ENCODE assay signal across 10 mouse cellular contexts in the genomic region with DNA sequence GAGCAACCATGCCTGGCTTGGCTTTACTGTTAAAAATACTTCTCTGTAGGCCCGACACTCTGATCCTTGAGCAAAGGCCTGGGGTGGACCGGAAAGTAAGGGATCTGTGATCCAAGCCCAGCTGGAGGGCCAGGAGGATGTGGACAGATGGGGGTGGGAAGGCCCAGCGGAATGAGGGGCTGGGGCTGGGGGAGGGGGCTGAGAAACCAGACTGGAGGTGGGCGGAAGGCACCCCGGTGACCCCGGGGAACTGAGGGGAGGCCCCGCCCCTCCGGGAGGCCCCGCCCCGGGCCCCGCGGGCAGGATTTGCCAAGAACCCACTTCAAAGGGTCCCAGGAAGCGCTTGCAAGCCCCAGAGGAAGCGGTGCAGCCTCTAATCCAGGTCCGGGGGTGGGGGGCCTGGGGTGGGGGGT. TPM values are rescaled to one million over a fixed set of nuclear protein-coding genes. Genes with fewer than 3 reads are reported as not detected.
A peak's percentile ranks its signal among the peaks of the same experiment; 100 is the strongest.
DNase-seq lines count a peak whose midpoint lies in the region; ATAC-seq lines count a peak whose summit lies in the region.
"Had no signal": no experiment of that assay in that cellular context is flagged by ENCODE, and none has a peak within 500 bp of the region (broad histone marks: within the 10 kb centered on the region; RNA-seq: fewer than 3 reads in every experiment).

No protein-coding gene starts in this region.

- no peak overlapping the region for H3K4me3 ChIP-seq in hindbrain, embryonic 15.5 days
- no peak overlapping the region for H3K4me3 ChIP-seq in midbrain, embryonic 13.5 days (replicated peaks)
- H3K4me3 ChIP-seq: embryonic facial prominence, embryonic 15.5 days; myocyte had no signal

- no peak overlapping the region for H3K9ac ChIP-seq in hindbrain, embryonic 15.5 days
- H3K9ac ChIP-seq in midbrain, embryonic 13.5 days (replicated peaks): no peak overlapping the region
- H3K9ac ChIP-seq: embryonic facial prominence, embryonic 15.5 days had no signal

- 0 out of 2 replicates have a peak overlapping the region, but pooled peaks have one; percentile 3 for H3K4me2 ChIP-seq in hindbrain, embryonic 15.5 days
- peak overlapping the region; percentile 31 for H3K4me2 ChIP-seq in midbrain, embryonic 13.5 days (replicated peaks)
- H3K4me2 ChIP-seq: embryonic facial prominence, embryonic 15.5 days had no signal

- WGBS in hindbrain, embryonic 15.5 days: 9% methylated on average over 9 of the region's 15 CpGs
- 2% methylated on average over 15 of the region's 15 CpGs for WGBS in midbrain, embryonic 13.5 days

- peaks cover 50% of the 10 kb centered on the region for H3K27me3 ChIP-seq in hindbrain, embryonic 15.5 days
- H3K27me3 ChIP-seq in midbrain, embryonic 13.5 days: peaks cover 78% of the 10 kb centered on the region

- ATAC-seq in hindbrain, embryonic 15.5 days (ENCODE audit: low FRiP score, low read depth): no peak
- ATAC-seq in midbrain, embryonic 13.5 days: no peak

- H3K4me1 ChIP-seq in hindbrain, embryonic 15.5 days (replicated peaks): peaks cover 13% of the 10 kb centered on the region
- peaks cover 25% of the 10 kb centered on the region for H3K4me1 ChIP-seq in midbrain, embryonic 13.5 days (replicated peaks)

- H3K36me3 ChIP-seq in hindbrain, embryonic 15.5 days: no peaks in the 10 kb centered on the region
- no peaks in the 10 kb centered on the region for H3K36me3 ChIP-seq in midbrain, embryonic 13.5 days
- H3K36me3 ChIP-seq: embryonic facial prominence, embryonic 15.5 days had no signal

- no peaks in the 10 kb centered on the region for H3K9me3 ChIP-seq in hindbrain, embryonic 15.5 days
- no peaks in the 10 kb centered on the region for H3K9me3 ChIP-seq in midbrain, embryonic 13.5 days
- H3K9me3 ChIP-seq: embryonic facial prominence, embryonic 15.5 days had no signal

- no peak overlapping the region for H3K27ac ChIP-seq in hindbrain, embryonic 15.5 days (replicated peaks)
- H3K27ac ChIP-seq in midbrain, embryonic 13.5 days: no peak overlapping the region; the same call in 1 of the 2 replicates
- H3K27ac ChIP-seq: embryonic facial prominence, embryonic 15.5 days had no signal

- peak; percentile 63 for DNase-seq in embryo, embryonic 11 days
- no peak for DNase-seq in embryo, embryonic 10 days (ENCODE audit: low spot score)
- DNase-seq in CD4-positive helper T cell, adult 2 months (ENCODE audit: low read depth, low spot score): peak; percentile 47
- no peak for DNase-seq in layer of hippocampus, postnatal 36 days
- no peak for DNase-seq in ovary, postnatal 10 days (ENCODE audit: low spot score)
- DNase-seq in urinary bladder, adult 2 months (ENCODE audit: low spot score): no peak

RNA-seq across cellular contexts. Expression of a gene that starts 5.3 kb away (rescaled TPM):
- polyA plus RNA-seq in hindbrain, embryonic 15.5 days (2015; fragmentation: Nextera tagmentation; extraction: Ambion mirVana): 1.4 and 1.5 TPM in 2 replicates
- 3.5 and 4.7 TPM in 2 replicates for polyA plus RNA-seq in midbrain, embryonic 13.5 days (2015; fragmentation: Nextera tagmentation; extraction: Ambion mirVana)
- 1 to 10 TPM; 1.3 to 1.7 TPM for total RNA-seq in layer of hippocampus, postnatal 36 days (2021)
- polyA plus RNA-seq in urinary bladder, adult 2 months (2012; rRNA removed): 20.2 and 25.6 TPM in 2 replicates

RNA-seq across cellular contexts. Expression of a gene that starts 56.5 kb away (rescaled TPM):
- polyA plus RNA-seq in hindbrain, embryonic 15.5 days (2015; fragmentation: Nextera tagmentation; extraction: Ambion mirVana): 1.5 and 1.7 TPM in 2 replicates
- 0.93 and 0.98 TPM in 2 replicates for polyA plus RNA-seq in midbrain, embryonic 13.5 days (2015; fragmentation: Nextera tagmentation; extraction: Ambion mirVana)
- 10 to 100 TPM; 15.5 to 15.9 TPM for total RNA-seq in layer of hippocampus, postnatal 36 days (2021)
- polyA plus RNA-seq in urinary bladder, adult 2 months (2012; rRNA removed): 8.3 and 13.5 TPM in 2 replicates

Comparison
In these comparisons a context has a peak if more than half of its experiments do, and no peak if none do; other contexts are left out.
1. DNase-seq: peak in embryo, embryonic 11 days (single experiment) and CD4-positive helper T cell, adult 2 months (single experiment); none in embryo, embryonic 10 days (single experiment), layer of hippocampus, postnatal 36 days (0 of 2), ovary, postnatal 10 days (single experiment) and urinary bladder, adult 2 months (single experiment).